ENCODE assay signal across 8 mouse cellular contexts in the genomic region with DNA sequence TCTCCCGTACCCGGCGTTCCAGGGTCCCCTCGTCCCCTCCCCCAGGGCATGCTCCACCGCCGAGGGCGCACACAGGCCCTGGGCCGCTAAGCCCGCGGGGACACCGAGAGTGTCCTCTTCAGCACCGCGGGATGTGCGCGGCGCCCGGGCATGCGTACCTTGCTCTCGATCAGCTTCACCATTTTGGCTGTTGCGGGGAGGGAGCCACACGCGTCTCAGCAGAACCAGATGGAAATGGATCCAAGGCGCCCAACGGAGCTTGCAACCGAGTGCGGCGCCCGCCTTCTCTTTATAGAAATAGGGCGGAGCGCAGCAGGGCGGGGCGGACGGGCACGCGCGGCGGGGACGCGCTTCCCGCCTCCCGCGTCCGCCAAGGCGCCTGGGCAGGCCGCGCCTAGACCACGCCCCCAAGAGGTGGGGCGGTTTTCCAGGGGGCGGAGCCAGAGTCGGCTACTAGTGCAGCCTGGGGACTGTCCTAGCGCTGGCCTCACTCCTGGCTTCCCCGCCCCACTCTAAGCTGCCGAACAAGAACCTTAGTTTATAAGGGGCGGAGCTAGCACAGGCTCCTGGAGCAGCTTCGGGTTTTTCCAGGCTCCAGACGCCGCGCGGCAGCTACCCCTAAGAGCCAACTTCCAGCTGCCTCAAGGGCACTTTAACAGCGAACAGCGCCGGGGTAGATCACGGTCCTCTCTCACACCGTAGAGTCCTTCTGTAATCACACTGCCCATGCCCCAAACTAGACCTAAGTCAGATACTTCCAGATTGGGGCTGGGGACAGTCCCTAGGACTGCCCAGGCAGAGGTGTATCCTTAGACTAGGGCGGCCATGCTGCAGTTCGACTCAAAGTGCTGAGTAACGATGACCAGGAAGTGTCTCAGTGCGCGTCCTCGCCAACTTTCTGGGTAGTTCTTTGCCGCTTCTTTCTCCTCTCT. TPM values are rescaled to one million over a fixed set of nuclear protein-coding genes. Genes with fewer than 3 reads are reported as not detected.
A peak's percentile ranks its signal among the peaks of the same experiment; 100 is the strongest.
DNase-seq lines count a peak whose midpoint lies in the region; ATAC-seq and TF ChIP-seq lines count a peak whose summit lies in the region.

A gene (minus strand): TSS at position 383 of the 932 bp plus-strand sequence.

- H3K9me3 ChIP-seq in megakaryocyte, embryonic 14.5 days: peaks cover 4% of the 10 kb centered on the region; the same call in 1 of the 2 replicates

- no peaks in the 10 kb centered on the region for H3K27me3 ChIP-seq in megakaryocyte, embryonic 14.5 days (replicated peaks)

- ATAC-seq in activated CD4-positive, CD25-positive, alpha-beta regulatory T cell, adult 4 months: peak; percentile 79

- peaks cover 2% of the 10 kb centered on the region; the same call in 1 of the 2 replicates for H3K4me1 ChIP-seq in cortical plate, adult 2 months (ENCODE audit: control insufficient read depth, insufficient read depth, low read length)
- H3K4me1 ChIP-seq in megakaryocyte, embryonic 14.5 days: peaks cover 51% of the 10 kb centered on the region

- TF ChIP-seq CTCF in cortical plate, adult 2 months (IDR thresholded peaks at IDR 0.05; ENCODE audit: extremely low read depth, insufficient read depth, low read length): no peak

- TF ChIP-seq POLR2A in cortical plate, adult 2 months (IDR thresholded peaks at IDR 0.05; ENCODE audit: extremely low read depth, insufficient read depth, low read length): peak; percentile 83

- H3K4me3 ChIP-seq in cortical plate, adult 2 months (ENCODE audit: insufficient read depth, low read length): peak within 1 kb of the TSS; percentile 87
- H3K4me3 ChIP-seq in megakaryocyte, embryonic 14.5 days (replicated peaks): peak within 1 kb of the TSS; percentile 99

- H3K27ac ChIP-seq in cortical plate, adult 2 months (ENCODE audit: insufficient read depth, low read length): peak within 1 kb of the TSS; percentile 96

- DNase-seq in gastrocnemius, adult 8-10 months (ENCODE audit: low spot score in 2 of 2): peak; percentile 97 to 98
- peak; percentile 87 for DNase-seq in hindlimb bud, embryonic 11.5 days (ENCODE audit: extremely low spot score, low read depth, low spot score)
- peak; percentile 88 to 96 for DNase-seq in left cerebral cortex, adult 8-10 months (ENCODE audit: low spot score in 2 of 2)
- DNase-seq in right cerebral cortex, postnatal 10 days (ENCODE audit: low spot score in 2 of 2): peak; percentile 95 to 96
- DNase-seq in urinary bladder, postnatal 25 days (ENCODE audit: low spot score): peak; percentile 99

- peaks cover 26% of the 10 kb centered on the region for H3K36me3 ChIP-seq in megakaryocyte, embryonic 14.5 days (replicated peaks; ENCODE audit: low read length)

RNA-seq across cellular contexts. Expression of the gene that starts here (rescaled TPM):
- polyA plus RNA-seq in activated CD4-positive, CD25-positive, alpha-beta regulatory T cell, adult 4 months (2017; shearing (Covaris generic)): 100 to 1,000 TPM; 170 to 200 TPM
- polyA plus RNA-seq in cortical plate, adult 2 months (2012; rRNA removed): 106 and 107 TPM in 2 replicates
- 10 to 100 TPM; 59.0 to 75.2 (median 65.4) TPM for total RNA-seq in gastrocnemius, adult 8-10 months (2022)
- 100 to 1,000 TPM in 2 of 4 experiments, 10 to 100 TPM in 2; 93.4 to 104 (median 98.3) TPM for total RNA-seq in left cerebral cortex, adult 8-10 months (2022)
- polyA plus RNA-seq in megakaryocyte, embryonic 14.5 days (2012; ENCODE audit: insufficient read depth, low replicate concordance): 8.1 and 23.7 TPM in 2 replicates

Comparison
In these comparisons a context has a peak if more than half of its experiments do, and no peak if none do; other contexts are left out.
1. Peak in every context shown above with its lines: DNase-seq, ATAC-seq, H3K4me3 ChIP-seq and H3K27ac ChIP-seq.